Mouse (Mus musculus) lung, adult 18-20 months (tissue): ENCODE results near the gene Banp.

Source experiments
- DNase-seq, 2 experiments: peaks; one replicate each; pipeline ENCODE4 v3.0.0; 2022; ENCODE audit warnings: mixed read lengths in 2 of 2

The Banp gene

GRCm38 (mm10) chr8:121927316-121927715 is 22.2 kb upstream of the Banp start:
- peak in 1 of 2 experiments; percentile 54 for DNase-seq

GRCm38 (mm10) chr8:121930047-121930446 is 19.5 kb upstream of the Banp start:
- DNase-seq = no peak

GRCm38 (mm10) chr8:121931571-121931970 is 18.0 kb upstream of the Banp start:
- DNase-seq = no peak

GRCm38 (mm10) chr8:121932026-121932667 is 17.4 kb upstream of the Banp start:
- peak in 1 of 2 experiments; percentile 44 for DNase-seq

GRCm38 (mm10) chr8:121932668-121933520 is 16.7 kb upstream of the Banp start:
- no peak for DNase-seq

GRCm38 (mm10) chr8:121934506-121934905 is 15.0 kb upstream of the Banp start:
- peak in 1 of 2 experiments; percentile 55 for DNase-seq

GRCm38 (mm10) chr8:121934923-121935322 is 14.6 kb upstream of the Banp start:
- DNase-seq = no peak

GRCm38 (mm10) chr8:121935341-121936294 is 13.9 kb upstream of the Banp start:
- no peak for DNase-seq

- DNase-seq = peak in 1 of 2 experiments; percentile 36
Observed at GRCm38 (mm10) chr8:121936391-121936790, 13.2 kb upstream of the Banp start.

- DNase-seq = no peak
Observed at GRCm38 (mm10) chr8:121938732-121939131, 10.8 kb upstream of the Banp start.

- DNase-seq = no peak
Observed at GRCm38 (mm10) chr8:121943057-121943540, 6.5 kb upstream of the Banp start.

GRCm38 (mm10) chr8:121943716-121944115 is 5.8 kb upstream of the Banp start:
- DNase-seq = no peak

GRCm38 (mm10) chr8:121944831-121945230 is 4.7 kb upstream of the Banp start, which contains the start of gene Car5a:
Gene Car5a, minus strand, starts transcription at chr8:121944904.
- DNase-seq = no peak

- DNase-seq = no peak
Observed at GRCm38 (mm10) chr8:121946351-121946750, 3.2 kb upstream of the Banp start.

GRCm38 (mm10) chr8:121947047-121947752 is 2.4 kb upstream of the Banp start:
- no peak for DNase-seq

GRCm38 (mm10) chr8:121947753-121948141 is 1.8 kb upstream of the Banp start:
- peak; percentile 88 to 93 for DNase-seq

- no peak for DNase-seq
Observed at GRCm38 (mm10) chr8:121948321-121949145, 1.0 kb upstream of the Banp start.

- peak; percentile 98 for DNase-seq
Observed at GRCm38 (mm10) chr8:121949941-121950748, 595 bp downstream of the Banp start.

GRCm38 (mm10) chr8:121950749-121951655 is 1.5 kb downstream of the Banp start:
- peak; percentile 76 to 82 for DNase-seq
